Mouse (Mus musculus) spleen, postnatal 4 days (tissue): ENCODE results near the gene Efs.

Experiments used
- DNase-seq, 2 experiments: peaks; one replicate each; pipeline ENCODE4 v3.0.0; 2022; ENCODE audit warnings: low spot score in 2 of 2

Efs gene

GRCm38 (mm10) chr14:54924641-54925348, 1.1 kb downstream of the Efs start:
- no peak for DNase-seq

DNA sequence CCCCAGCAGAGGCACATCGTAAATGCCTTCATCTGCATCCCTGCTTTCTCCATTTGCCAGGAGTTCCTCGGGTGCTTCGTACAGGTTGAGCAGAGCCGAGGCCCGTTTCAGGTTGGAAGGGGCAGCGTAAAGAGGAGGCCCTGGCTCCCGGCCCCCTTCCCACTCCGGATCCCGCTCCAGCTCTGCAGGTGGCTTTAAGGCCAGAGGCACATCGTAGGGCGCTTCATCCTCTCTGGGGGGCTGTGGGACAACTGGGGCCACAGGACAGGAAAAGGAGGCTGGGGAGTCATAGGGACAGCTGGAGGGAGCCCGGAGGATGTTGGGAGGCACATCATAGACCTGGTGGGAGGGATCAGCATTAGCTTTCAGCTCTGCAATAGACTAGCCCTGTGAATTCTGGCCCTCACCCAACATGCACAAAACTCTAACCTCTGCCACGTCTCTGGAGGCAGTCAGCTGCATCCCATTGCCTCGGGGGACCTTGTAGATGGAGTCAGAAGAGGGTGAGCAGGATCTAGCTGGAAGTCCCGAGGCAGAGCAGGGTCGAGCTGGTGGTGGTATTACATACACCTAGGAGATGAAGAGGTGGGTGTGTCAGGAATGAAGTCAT, 5.7 kb downstream of the Efs start:
- no peak for DNase-seq

DNA sequence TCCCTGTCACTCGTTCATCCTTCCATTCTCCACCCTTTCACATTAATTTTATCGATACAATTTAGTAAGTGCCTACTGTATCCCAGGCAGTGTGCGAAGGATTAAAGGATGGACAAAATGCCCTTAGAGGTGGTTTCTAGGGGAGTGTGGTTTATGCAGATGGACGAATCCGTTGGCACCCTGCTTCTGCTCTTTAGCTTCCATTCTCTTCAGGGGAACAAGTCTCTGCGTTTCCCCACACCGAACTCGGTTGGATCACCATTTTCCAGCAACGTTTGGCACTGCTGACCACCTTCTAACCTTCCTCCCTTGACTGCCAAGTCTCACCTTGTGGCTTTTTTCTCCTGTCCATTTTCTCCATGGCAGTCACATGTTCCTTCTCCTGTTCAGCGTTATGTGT, 12.6 kb downstream of the Efs start:
- no peak for DNase-seq

- DNase-seq: peak in 1 of 2 experiments; percentile 69
Measured at GRCm38 (mm10) chr14:54912886-54913285, 13.0 kb downstream of the Efs start, which contains the start of gene Slc22a17. Gene Slc22a17 (minus strand): TSS chr14:54913132.

- DNase-seq: no peak
Measured at GRCm38 (mm10) chr14:54912109-54912850, 13.6 kb downstream of the Efs start.

DNA sequence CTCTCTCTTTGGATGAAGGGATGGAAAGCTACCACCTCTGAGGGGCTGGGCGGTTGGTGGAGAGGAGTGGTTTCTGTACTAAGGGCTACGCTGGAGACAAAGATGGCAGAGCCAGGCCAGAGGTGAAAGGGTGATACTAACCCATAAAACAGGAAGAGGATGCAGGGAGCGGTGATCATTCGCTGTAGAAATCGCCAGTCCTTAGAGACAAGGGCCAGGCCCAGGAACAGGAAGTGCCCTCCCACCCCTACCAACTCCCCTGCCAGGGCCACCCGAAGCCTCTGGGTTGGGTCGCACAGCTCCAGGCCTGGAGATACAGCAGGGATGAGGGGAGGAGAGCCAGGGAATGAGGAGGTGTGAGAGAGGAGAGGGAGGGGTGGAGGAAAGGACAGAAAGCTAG, 17.2 kb downstream of the Efs start:
- no peak for DNase-seq

GRCm38 (mm10) chr14:54903641-54904040, 22.3 kb downstream of the Efs start:
- DNase-seq: no peak

DNA sequence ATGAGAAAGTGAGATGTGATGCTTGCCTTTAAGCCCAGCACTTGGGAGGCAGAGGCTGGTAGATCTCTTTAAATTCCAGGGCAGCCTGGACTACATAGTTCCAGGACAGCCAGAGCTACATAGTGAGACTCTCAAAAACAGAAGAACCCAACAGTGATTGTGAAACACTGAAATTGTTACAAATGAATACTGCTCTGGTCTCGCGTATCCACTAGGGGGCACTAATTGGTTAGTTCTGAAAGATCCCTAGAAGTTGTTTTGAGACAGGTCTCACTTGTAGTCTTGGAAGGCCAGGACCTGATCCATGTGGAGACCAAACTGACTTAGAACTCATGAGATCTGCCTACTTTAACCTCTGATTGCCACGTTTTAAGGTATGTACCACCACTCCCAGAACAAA, 25.5 kb downstream of the Efs start:
- peak in 1 of 2 experiments; percentile 49 for DNase-seq

- DNase-seq: no peak
Measured at GRCm38 (mm10) chr14:54897445-54897844, 28.5 kb downstream of the Efs start.

DNA sequence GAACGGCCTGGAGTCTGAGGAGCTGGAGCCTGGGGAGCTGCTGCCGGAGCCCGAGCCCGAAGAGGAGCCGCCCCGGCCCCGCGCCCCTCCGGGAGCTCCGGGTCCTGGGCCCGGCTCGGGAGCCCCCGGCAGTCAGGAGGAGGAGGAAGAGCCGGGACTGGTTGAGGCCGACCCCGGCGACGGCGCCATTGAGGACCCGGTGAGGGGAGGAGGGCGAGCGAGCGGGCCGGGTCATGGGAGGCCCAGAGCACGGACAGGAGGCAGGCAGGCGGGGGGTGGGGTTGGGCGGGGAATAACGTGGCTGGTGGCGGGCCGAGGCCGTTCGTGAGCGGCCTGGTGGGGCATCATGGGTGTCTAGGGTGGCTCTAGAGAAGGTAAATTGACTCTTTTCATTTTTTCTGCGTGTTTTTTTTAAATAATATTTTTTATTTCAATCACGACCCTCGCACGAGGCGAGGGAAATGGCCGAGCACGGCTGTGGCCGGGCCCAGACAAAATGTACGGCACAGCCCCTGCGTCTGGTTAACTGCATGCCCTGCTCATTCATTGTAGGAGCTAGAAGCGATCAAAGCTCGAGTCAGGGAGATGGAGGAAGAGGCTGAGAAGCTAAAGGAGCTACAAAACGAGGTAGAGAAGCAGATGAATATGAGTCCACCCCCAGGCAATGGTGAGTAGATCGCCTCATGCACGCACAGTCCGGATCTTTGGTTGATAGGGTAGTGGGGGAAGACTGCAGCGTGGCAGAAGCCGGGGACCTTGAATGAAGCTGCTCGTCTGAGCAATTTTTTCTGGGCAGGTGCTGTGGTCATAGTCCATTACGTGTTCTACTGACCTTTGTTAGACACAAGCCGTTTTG, 31.4 kb downstream of the Efs start:
- peak; percentile 65 to 85 for DNase-seq

DNA sequence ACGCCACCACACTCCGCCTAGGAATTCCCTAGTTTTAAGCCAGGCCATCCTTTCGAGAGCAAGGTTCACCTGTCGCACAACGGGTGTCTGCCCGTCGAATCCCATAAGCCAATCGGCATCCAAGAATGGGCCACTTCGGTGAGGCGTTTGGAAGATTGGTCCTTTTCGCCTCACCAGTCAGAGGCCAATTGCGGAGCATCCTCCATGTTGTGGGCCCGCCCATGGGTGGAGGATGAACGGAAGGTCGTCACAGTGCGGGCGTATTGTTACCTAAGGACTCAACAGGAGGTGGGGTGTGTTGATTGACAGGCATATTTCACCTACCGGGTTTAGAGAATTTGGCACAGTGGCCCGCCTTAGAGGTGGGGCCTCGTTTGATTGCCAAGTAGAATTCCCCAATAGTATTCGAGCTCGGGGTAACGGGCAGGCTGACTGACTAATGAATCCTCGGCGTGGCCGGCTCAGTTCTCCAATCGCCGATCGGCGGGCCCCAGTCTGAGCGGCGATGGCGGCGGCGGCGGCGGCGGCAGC, 32.2 kb downstream of the Efs start:
- peak; percentile 96 for DNase-seq

- no peak for DNase-seq
Measured at GRCm38 (mm10) chr14:54892200-54892599, 33.7 kb downstream of the Efs start, which contains the start of gene Pabpn1. Gene Pabpn1 (plus strand): TSS chr14:54892500.

GRCm38 (mm10) chr14:54885309-54885708, 40.6 kb downstream of the Efs start:
- DNase-seq: no peak

- no peak for DNase-seq
Measured at GRCm38 (mm10) chr14:54884022-54884712, 41.8 kb downstream of the Efs start.

DNA sequence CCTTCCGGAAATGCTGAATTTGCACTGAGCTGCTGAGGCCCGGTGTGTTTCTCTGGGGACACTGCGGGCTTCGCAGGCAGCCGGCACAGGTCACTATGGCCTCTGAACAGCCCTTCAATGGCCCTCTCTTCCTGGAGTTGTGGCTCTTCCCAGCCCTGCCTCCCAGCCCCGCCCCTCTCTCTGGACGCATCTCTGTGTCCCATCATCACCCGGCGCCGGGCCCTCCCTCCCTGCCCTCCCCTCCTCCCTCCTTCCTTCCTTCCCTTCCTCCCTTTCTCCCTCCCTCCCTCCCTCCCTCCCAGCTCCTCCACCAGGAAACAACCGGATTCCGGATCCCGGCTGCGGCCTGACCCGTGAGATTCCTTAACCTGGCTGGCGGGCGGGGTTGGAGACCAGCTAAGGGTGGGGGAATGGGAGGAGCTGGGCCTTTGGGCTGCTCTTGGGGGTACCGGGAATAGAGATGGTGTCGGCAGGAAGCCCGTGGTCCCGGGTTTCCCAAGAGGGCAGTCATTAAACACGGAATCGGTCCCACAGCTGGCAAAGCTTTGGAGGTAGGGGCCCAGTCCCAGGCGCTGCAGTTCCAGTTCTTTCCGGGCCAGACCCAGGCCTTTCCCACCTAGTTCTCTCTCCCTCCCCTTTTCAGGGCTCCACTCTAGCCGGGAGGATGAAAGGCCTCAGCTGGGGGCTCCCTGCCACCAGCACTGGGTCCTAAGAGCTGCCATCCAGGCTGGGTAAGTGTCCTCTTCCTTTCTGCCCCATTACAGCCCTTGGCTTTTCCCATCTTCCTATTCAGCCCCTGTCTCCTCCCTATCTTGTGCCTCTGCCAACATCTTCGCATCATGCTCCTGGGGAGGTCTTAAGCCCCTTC, 42.5 kb downstream of the Efs start, which contains the start of the genes Bcl2l2 and Gm20521:
TSS of gene Bcl2l2 (plus strand) at position 224 of the 868 bp plus-strand sequence.
TSS of gene Gm20521 (plus strand) at position 288 of the 868 bp plus-strand sequence.
- peak; percentile 47 to 74 for DNase-seq

DNA sequence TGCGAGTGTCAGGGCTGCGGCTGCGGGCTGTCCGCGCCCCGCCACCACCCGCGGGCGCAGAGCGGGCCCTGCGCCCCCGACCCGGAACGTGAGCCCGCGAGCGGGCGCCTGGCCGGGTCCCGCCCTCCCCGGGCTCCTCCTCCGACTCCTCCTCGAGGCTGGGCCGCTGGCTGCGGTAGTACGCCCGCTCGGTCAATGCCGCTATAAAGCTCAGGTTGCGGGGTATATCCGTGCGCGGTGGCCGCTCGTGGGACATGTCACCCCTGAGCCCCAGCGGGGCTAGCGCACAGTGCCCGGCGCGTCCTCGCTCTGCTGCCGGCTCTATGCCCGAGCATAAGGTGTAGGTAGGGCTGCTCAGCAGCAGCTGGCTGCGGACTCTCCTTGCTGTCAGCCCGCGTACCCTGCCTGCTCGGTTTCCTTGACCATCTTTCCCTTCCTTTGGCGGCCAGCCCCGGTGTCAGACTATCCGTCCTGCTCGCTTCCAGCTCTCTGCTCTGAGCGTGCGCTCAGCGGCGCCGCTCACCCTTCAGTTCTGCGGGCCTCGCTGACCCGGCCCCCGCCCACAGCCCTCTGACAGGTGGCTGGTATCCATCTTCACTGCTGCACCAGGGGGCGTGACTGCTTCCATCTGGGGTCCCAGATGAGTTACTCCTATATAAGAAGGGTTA, 48.7 kb downstream of the Efs start, which contains the start of gene Ppp1r3e:
TSS of gene Ppp1r3e (minus strand) at position 503 of the 668 bp plus-strand sequence.
- DNase-seq: peak; percentile 52 to 80

DNA sequence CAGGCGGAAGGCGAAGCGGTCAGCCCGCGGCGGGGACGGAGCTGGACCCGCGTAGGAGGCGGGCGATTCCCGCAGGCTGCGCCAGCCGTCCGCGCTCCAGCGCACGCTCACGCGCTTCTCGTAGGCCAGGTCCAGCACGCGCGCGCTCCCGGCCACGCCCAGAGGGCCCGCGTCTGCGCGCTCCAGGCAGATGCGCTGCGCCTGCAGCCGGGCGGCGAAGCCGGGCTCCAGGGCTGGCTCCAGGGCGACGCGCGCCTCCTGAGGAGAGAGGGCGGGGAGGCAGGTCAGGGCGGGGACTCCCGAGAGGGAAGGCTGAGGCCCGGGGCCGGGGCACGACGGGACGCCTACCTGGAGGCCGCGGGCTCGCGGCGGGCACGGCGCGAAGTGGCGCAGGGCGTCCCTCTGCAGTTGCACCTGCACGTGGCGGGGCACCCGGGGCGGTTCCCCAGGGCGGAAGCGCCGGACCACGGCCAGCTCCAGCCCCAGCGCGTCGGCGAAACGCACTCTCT, 49.3 kb downstream of the Efs start:
- peak; percentile 78 to 90 for DNase-seq

DNA sequence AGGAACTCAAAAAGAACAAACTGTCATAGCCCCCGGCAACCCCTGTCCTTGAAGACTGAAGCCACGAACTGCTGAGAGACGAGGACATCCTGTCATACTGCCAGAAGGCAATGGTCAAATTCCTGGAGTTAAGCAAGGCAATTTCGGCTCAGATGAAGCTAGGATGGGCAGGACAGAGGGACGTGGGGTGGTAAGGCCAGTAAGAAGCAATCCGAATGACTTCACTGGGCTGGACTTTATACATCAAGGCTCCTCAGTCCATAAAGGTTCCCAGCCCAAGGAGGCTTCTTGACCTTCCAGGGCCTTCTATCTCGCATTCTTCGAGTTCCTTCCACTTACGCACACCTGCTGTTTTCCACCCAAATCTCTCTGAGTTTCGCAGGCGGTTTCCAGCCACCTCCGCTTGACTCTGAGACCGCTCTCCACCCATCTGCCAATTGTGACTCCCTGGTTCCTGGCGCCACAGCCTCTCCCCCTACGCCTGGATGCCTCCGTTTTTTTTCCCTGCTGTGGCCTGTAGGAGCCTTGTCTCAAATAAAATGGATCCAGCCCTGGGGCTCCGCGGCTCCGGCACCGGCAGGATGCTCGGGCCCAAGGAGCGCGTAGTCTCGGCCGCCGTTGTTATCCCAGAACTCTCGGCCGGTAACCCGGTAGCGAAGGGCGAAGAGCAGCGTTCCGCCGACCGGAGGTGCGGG, 49.9 kb downstream of the Efs start:
- DNase-seq: no peak
